Mouse (Mus musculus): ENCODE measurements around the gene Sbds.

Sbds gene

GRCm38 (mm10) chr5:130255017-130255720 lies at the start of gene Sbds, which contains the start of gene Tyw1:
Sbds (minus strand) TSS chr5:130255530.
Tyw1 (plus strand) TSS chr5:130255619.
- peak; percentile 99 for DNase-seq (ENCODE audit: low read depth)

- no peak for DNase-seq (ENCODE audit: low read depth)
Observed at GRCm38 (mm10) chr5:130303611-130304010, 48.3 kb upstream of the Sbds start.

GRCm38 (mm10) chr5:130299526-130299925 lies 44.2 kb upstream of the Sbds start:
- DNase-seq (ENCODE audit: low read depth): no peak

DNA sequence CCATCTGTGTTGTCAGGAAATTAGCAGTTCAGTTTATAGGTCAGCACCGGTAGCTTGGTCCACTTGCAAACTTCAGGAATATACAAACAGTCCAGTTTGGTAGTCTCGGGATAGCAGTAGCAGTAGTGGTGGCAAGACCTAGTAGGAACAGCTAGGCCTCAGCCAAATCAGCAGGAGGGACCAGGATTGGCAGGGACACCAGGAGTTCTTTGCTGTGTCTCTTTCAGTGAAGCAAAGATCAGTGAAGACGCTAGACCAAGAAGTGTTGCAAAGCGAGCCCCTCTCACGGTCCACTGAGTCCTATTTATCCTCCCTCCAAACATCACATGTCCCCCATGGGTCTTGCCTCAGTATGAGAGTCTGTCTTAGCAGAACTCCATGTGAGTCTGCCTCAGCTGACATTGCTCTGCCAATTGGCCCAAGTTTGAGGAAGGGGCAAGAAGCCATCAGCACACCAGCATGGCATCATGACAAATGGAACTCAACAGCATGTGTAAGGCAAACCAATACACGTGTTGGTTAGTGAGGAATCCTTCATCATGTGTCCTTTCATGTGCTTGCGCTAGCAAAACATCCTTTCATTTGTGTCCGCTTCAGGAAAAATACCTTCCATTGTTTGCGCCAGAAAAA lies 43.6 kb upstream of the Sbds start:
- no peak for DNase-seq (ENCODE audit: low read depth)

GRCm38 (mm10) chr5:130296071-130296470 lies 40.7 kb upstream of the Sbds start:
- no peak for DNase-seq (ENCODE audit: low read depth)

GRCm38 (mm10) chr5:130294598-130294997 lies 39.3 kb upstream of the Sbds start:
- DNase-seq (ENCODE audit: low read depth): no peak

- no peak for DNase-seq (ENCODE audit: low read depth)
Observed at GRCm38 (mm10) chr5:130293941-130294340, 38.6 kb upstream of the Sbds start.

- no peak for DNase-seq (ENCODE audit: low read depth)
Observed at GRCm38 (mm10) chr5:130292976-130293375, 37.6 kb upstream of the Sbds start.

DNA sequence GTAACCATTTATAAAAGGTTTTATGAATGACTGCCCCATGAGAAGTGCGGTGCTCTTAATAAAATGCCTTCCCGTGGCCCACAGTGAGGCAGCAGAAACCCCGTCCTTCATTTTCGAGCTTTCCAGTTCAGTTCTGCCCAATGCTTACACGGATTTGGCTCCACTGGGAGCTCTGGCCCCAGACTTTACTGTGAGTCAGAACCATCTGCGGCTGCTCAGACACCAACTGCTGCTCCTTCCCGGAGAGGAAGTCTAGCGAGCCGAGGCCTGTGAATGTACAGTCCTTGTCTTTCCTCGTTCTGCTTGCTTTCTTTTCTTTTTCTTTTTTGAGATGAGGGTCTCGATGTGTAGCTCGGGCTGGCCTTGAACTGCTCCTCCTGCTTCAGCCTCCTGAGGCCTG lies 35.4 kb upstream of the Sbds start:
- DNase-seq (ENCODE audit: low read depth): no peak

GRCm38 (mm10) chr5:130290242-130290641 lies 34.9 kb upstream of the Sbds start:
- no peak for DNase-seq (ENCODE audit: low read depth)

GRCm38 (mm10) chr5:130288106-130288505 lies 32.8 kb upstream of the Sbds start:
- no peak for DNase-seq (ENCODE audit: low read depth)

- DNase-seq (ENCODE audit: low read depth): no peak
Observed at GRCm38 (mm10) chr5:130283079-130283732, 27.9 kb upstream of the Sbds start.

DNA sequence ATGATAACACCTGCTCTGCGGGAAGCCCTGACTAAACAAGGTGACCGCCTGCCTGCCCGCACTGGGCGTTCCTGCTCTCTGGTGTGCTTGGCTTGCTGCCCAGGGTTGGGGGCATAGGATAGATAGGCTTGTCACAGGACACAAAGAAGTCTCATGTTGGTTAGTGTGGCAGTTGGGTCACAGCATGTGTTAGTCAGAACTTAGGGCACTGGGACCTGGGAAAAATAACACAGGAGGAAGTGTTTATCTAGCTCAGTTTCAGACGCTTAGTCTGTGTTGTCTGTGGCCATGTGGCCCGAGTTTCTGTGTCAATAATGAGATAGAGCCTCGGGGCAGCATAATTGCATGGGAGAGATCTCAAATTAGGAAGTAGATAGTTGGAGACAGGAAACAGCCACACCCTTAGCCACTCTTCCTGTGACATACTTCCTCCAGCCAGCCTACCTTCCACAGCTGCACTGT lies 22.7 kb upstream of the Sbds start:
- no peak for DNase-seq (ENCODE audit: low read depth)

GRCm38 (mm10) chr5:130275509-130275908 lies 20.2 kb upstream of the Sbds start:
- DNase-seq (ENCODE audit: low read depth): no peak

DNA sequence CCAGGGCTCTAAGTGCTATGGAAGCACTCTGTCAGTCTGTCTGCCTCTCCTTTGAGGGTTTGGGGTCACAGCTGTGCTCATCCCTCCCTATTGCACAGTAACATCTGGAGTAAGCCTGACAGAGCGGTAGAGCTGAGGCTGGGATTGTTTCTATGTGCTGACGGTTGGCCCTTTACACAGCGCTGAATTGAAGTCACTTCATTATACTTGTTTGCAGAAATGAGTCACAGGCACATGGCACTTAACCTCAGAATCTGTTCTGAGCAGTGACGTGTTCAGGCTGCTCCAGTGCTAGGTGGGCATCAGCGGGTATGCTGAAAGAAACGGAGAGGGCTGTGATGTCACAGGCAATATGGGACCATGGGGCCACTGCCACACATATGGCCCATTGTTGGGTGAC lies 17.7 kb upstream of the Sbds start:
- DNase-seq (ENCODE audit: low read depth): no peak

DNA sequence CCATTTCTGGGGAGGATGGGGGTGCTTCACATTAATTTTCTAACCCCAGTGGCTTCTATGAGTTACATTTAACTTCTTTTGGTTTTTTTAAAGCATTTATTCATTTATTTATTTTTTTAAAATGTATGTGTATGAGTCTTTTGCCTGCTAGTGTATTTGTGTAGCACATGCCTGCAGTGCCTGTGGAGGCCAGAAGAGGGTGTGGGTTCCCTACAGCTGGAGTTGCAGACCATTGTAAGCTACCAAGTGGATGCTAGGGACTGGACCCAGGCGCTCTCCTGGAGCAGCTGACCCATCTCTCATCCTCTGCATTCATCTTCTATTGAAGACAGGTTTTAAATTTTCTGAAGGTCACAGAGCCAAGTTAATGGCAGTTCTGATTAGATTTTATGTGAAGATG lies 17.0 kb upstream of the Sbds start:
- no peak for DNase-seq (ENCODE audit: low read depth)

DNA sequence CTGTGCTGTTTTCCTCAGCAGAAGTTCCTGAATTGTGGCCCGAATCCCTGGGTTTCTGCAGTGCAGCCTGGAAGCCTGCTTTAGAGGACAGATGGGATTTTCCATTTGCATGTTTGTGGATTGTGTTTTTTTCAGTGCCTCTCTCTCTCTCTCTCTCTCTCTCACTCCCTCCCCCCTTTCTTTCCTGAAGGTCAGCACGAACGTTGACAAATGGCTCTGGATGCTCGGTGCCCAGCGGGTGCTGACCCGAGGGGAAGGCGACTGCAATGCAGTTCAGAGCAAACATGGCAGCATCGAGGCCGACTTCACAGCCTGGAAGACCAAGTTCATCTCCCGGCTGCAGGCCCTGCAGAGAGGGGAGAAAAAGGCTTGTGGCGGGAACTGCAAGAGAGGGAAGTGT lies 13.6 kb upstream of the Sbds start:
- DNase-seq (ENCODE audit: low read depth): no peak

DNA sequence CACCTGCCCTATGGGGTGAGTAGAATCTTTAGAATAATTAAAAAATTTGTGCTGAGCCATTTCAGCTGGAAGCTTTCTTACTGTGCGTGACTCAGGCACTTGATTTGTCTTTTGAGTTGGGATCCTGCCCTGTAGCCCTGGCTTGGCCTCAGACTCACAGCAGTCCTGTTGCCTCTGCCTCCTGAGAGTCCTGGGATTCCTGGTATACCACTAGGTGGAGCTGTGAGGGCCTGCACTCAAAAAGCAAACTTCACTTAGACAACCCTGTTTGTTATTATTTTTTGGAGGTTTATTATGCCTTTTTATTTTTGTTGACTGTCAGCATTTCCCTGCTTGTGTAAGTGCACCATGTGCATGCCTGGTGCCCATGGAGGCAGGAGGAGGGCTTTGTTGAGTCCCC lies 12.0 kb upstream of the Sbds start:
- no peak for DNase-seq (ENCODE audit: low read depth)

DNA sequence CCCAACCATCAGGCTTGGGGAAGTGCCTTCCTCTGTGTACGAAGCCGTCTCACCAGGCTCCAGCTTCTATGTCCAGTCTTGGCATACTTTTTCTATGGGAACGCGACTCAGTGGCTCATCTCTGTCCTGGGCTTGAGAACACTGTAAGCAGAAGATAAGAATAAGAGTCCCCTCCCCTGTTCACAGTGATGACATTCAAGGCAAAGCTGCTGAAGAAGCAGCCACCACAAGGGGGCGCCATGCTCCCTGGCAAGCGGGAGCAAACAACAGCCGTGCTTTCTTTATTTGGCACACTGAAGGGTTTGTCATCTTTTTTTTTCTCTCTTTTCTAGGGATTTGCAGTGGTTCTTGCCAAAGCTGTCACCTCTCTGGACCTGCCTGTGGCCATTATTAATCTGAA lies 11.3 kb upstream of the Sbds start:
- DNase-seq (ENCODE audit: low read depth): no peak

- DNase-seq (ENCODE audit: low read depth): no peak
Observed at GRCm38 (mm10) chr5:130264433-130265005, 9.2 kb upstream of the Sbds start.

DNA sequence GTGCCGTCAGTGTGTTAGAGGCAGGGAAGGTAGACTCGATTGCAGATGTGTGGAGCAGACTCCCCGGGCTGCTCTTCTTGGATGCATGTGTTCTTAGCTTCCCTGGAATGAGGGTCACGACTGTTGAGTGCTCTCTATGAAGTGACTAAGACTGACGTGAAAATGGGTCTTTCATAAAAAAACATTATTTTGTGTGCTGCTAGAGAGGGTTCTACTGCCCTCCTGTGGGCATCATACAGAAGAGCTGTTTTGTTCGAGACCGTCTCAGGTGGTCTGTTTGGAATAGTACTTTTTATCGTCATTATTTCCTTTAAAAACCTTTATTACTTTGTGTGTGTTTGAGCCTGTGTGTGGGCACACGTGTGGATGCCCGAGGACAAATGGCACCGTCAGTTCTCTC lies 8.1 kb upstream of the Sbds start:
- no peak for DNase-seq (ENCODE audit: low read depth)

GRCm38 (mm10) chr5:130257303-130257702 lies 2.0 kb upstream of the Sbds start:
- no peak for DNase-seq (ENCODE audit: low read depth)

All from c-Kit-positive CD71-negative TER-119-negative erythroid progenitor cells, embryonic 14.5 days (primary cell).